In genomic region chr8:109779431-109780228, GRCm38 (mm10) we compare ENCODE assay signal across 8 mouse cellular contexts. TPM values are rescaled to one million over a fixed set of nuclear protein-coding genes. Genes with fewer than 3 reads are reported as not detected.
DNase-seq lines count a peak whose midpoint lies in the region; ATAC-seq and TF ChIP-seq lines count a peak whose summit lies in the region.

No protein-coding gene starts in this region.

- no peaks in the 10 kb centered on the region for H3K36me3 ChIP-seq in ES-Bruce4 (ENCODE audit: control insufficient read depth, insufficient read depth, low read length, poor library complexity, severe bottlenecking)
- H3K36me3 ChIP-seq in forebrain, embryonic 16.5 days (ENCODE audit: control insufficient read depth, insufficient read depth): no peaks in the 10 kb centered on the region
- H3K36me3 ChIP-seq in liver, embryonic 15.5 days (replicated peaks): no peaks in the 10 kb centered on the region
- no peaks in the 10 kb centered on the region for H3K36me3 ChIP-seq in stomach, embryonic 14.5 days (ENCODE audit: control insufficient read depth, insufficient read depth, low read length)

- no peak for TF ChIP-seq CTCF in gastrocnemius, adult 2 months (IDR thresholded peaks at IDR 0.05)
- TF ChIP-seq CTCF in ES-Bruce4 (IDR thresholded peaks at IDR 0.05; ENCODE audit: low read depth, low read length): no peak

- no peaks in the 10 kb centered on the region for H3K27me3 ChIP-seq in ES-Bruce4 (ENCODE audit: control insufficient read depth, insufficient read depth, low read length, poor library complexity, severe bottlenecking)
- peaks cover 3% of the 10 kb centered on the region; the same call in 1 of the 2 replicates for H3K27me3 ChIP-seq in forebrain, embryonic 16.5 days (replicated peaks; ENCODE audit: control insufficient read depth, insufficient read depth, low read length)
- peaks cover 14% of the 10 kb centered on the region for H3K27me3 ChIP-seq in liver, embryonic 15.5 days
- H3K27me3 ChIP-seq in stomach, embryonic 14.5 days (ENCODE audit: control insufficient read depth, insufficient read depth, low read length): no peaks in the 10 kb centered on the region

- no peak for ATAC-seq in forebrain, embryonic 16.5 days
- ATAC-seq in liver, embryonic 15.5 days (ENCODE audit: insufficient read depth): no peak
- ATAC-seq in stomach, embryonic 14.5 days (ENCODE audit: insufficient number of reproducible peaks, insufficient read depth, low FRiP score, low read depth): no peak

- H3K27ac ChIP-seq in gastrocnemius, adult 2 months: peak overlapping the region; percentile 99
- H3K27ac ChIP-seq in ES-Bruce4 (ENCODE audit: insufficient read depth, low read length): no peak overlapping the region
- H3K27ac ChIP-seq in forebrain, embryonic 16.5 days (ENCODE audit: low read length): no peak overlapping the region; the same call in 1 of the 2 replicates
- H3K27ac ChIP-seq in liver, embryonic 15.5 days (replicated peaks): peak overlapping the region; percentile 97
- peak overlapping the region; percentile 90 for H3K27ac ChIP-seq in stomach, embryonic 14.5 days (ENCODE audit: low read length)

- DNase-seq in gastrocnemius, adult 2 months: no peak
- DNase-seq in gastrocnemius, postnatal 25 days: no peak
- DNase-seq in frontal cortex, adult 2 months (ENCODE audit: extremely low spot score in 1 of 2, low spot score in 1 of 2): no peak
- DNase-seq in cerebellum, postnatal 25 days: no peak

- no peak for TF ChIP-seq POLR2A in ES-Bruce4 (IDR thresholded peaks at IDR 0.05; ENCODE audit: insufficient read depth, low read length)

- WGBS in forebrain, embryonic 16.5 days: 22% methylated on average over 24 of the region's 24 CpGs
- WGBS in liver, embryonic 15.5 days (ENCODE audit: insufficient replicate concordance): 14% methylated on average over 24 of the region's 24 CpGs
- WGBS in stomach, embryonic 14.5 days: 14% methylated on average over 24 of the region's 24 CpGs

- H3K9ac ChIP-seq in ES-Bruce4 (ENCODE audit: low read depth, poor library complexity, severe bottlenecking): peak overlapping the region; percentile 94
- peak overlapping the region; percentile 94 for H3K9ac ChIP-seq in forebrain, embryonic 16.5 days (replicated peaks; ENCODE audit: low read depth, low read length)
- peak overlapping the region; percentile 92 for H3K9ac ChIP-seq in liver, embryonic 15.5 days
- H3K9ac ChIP-seq in stomach, embryonic 14.5 days (replicated peaks; ENCODE audit: low read depth, low read length): peak overlapping the region; percentile 90

- peak overlapping the region; percentile 97 for H3K4me2 ChIP-seq in forebrain, embryonic 16.5 days (ENCODE audit: low read length)
- H3K4me2 ChIP-seq in liver, embryonic 15.5 days: peak overlapping the region; percentile 83
- peak overlapping the region; percentile 79 for H3K4me2 ChIP-seq in stomach, embryonic 14.5 days (replicated peaks; ENCODE audit: low read depth, low read length)

- no peaks in the 10 kb centered on the region for H3K4me1 ChIP-seq in ES-Bruce4 (ENCODE audit: control insufficient read depth, insufficient read depth, low read length)
- peaks cover 25% of the 10 kb centered on the region for H3K4me1 ChIP-seq in forebrain, embryonic 16.5 days (replicated peaks; ENCODE audit: control insufficient read depth, insufficient read depth, low read length)
- H3K4me1 ChIP-seq in liver, embryonic 15.5 days (replicated peaks): peaks cover 26% of the 10 kb centered on the region
- peaks cover 2% of the 10 kb centered on the region; the same call in 1 of the 2 replicates for H3K4me1 ChIP-seq in stomach, embryonic 14.5 days (ENCODE audit: control insufficient read depth, insufficient read depth, low read length)

- no peaks in the 10 kb centered on the region for H3K9me3 ChIP-seq in ES-Bruce4 (replicated peaks; ENCODE audit: control insufficient read depth, insufficient read depth, low read length, poor library complexity, severe bottlenecking)
- no peaks in the 10 kb centered on the region for H3K9me3 ChIP-seq in forebrain, embryonic 16.5 days (ENCODE audit: control insufficient read depth, low read length)
- no peaks in the 10 kb centered on the region for H3K9me3 ChIP-seq in liver, embryonic 15.5 days (replicated peaks)
- no peaks in the 10 kb centered on the region for H3K9me3 ChIP-seq in stomach, embryonic 14.5 days (ENCODE audit: control insufficient read depth, low read depth, low read length)

- peak overlapping the region; percentile 95 for H3K4me3 ChIP-seq in gastrocnemius, adult 2 months
- H3K4me3 ChIP-seq in ES-Bruce4 (ENCODE audit: low read depth, low read length): peak overlapping the region; percentile 87
- peak overlapping the region; percentile 89 for H3K4me3 ChIP-seq in forebrain, embryonic 16.5 days (replicated peaks; ENCODE audit: low read length)
- peak overlapping the region; percentile 96 for H3K4me3 ChIP-seq in liver, embryonic 15.5 days (replicated peaks)
- peak overlapping the region; percentile 95 for H3K4me3 ChIP-seq in stomach, embryonic 14.5 days (ENCODE audit: low read depth, low read length)

- intact Hi-C loops in gastrocnemius, adult 2 months (cut with DNase I): loop anchor here (2.0 kb wide), 2 partner anchors 73 to 215 kb away; partner anchors contain the start of genes Dhx38 and Txnl4b

- TF ChIP-seq EP300 in ES-Bruce4 (IDR thresholded peaks at IDR 0.05; ENCODE audit: insufficient read depth, low read depth, low read length): no peak

RNA-seq across cellular contexts. Expression of gene Ap1g1, which starts 1.3 kb away (rescaled TPM):
- 10 to 100 TPM; 39.9 to 40.0 TPM for total RNA-seq in gastrocnemius, adult 2 months (2021)
- 10 to 100 TPM; 30.5 to 31.9 TPM for total RNA-seq in gastrocnemius, postnatal 25 days (2021)
- 108 and 115 TPM in 2 replicates for polyA plus RNA-seq in ES-Bruce4 (2011; ENCODE audit: insufficient read depth, insufficient read length, low read depth, missing spikeins)
- polyA plus RNA-seq in forebrain, embryonic 16.5 days (2015; fragmentation: Nextera tagmentation; extraction: Ambion mirVana): 56.0 and 65.5 TPM in 2 replicates
- 14.9 and 15.7 TPM in 2 replicates for polyA plus RNA-seq in liver, embryonic 15.5 days (2015; fragmentation: Nextera tagmentation; extraction: Ambion mirVana)
- polyA plus RNA-seq in stomach, embryonic 14.5 days (2014; fragmentation: Nextera tagmentation; extraction: Ambion mirVana): 36.5 and 39.2 TPM in 2 replicates
- 64.4 and 70.2 TPM in 2 replicates for polyA plus RNA-seq in frontal cortex, adult 2 months (2012; rRNA removed)

RNA-seq across cellular contexts. Expression of gene Atxn1l, which starts 42.1 kb away (rescaled TPM):
- total RNA-seq in gastrocnemius, adult 2 months (2021): 10 to 100 TPM; 20.4 to 21.9 TPM
- total RNA-seq in gastrocnemius, postnatal 25 days (2021): 10 to 100 TPM; 15.7 to 16.9 TPM
- polyA plus RNA-seq in ES-Bruce4 (2011; ENCODE audit: insufficient read depth, insufficient read length, low read depth, missing spikeins): 25.4 and 34.6 TPM in 2 replicates
- polyA plus RNA-seq in forebrain, embryonic 16.5 days (2015; fragmentation: Nextera tagmentation; extraction: Ambion mirVana): 4.4 and 5.1 TPM in 2 replicates
- 2.1 and 3.5 TPM in 2 replicates for polyA plus RNA-seq in liver, embryonic 15.5 days (2015; fragmentation: Nextera tagmentation; extraction: Ambion mirVana)
- 6.0 and 6.9 TPM in 2 replicates for polyA plus RNA-seq in stomach, embryonic 14.5 days (2014; fragmentation: Nextera tagmentation; extraction: Ambion mirVana)
- polyA plus RNA-seq in frontal cortex, adult 2 months (2012; rRNA removed): 15.0 and 15.4 TPM in 2 replicates

Comparison
In these comparisons a context has a peak if more than half of its experiments do, and no peak if none do; other contexts are left out.
1. H3K27ac ChIP-seq: peak in gastrocnemius, adult 2 months (single experiment), liver, embryonic 15.5 days (single experiment) and stomach, embryonic 14.5 days (single experiment); none in ES-Bruce4 (single experiment) and forebrain, embryonic 16.5 days (single experiment).
2. Peak in every context shown above with its lines, with median percentiles within 50 percentile points of each other: H3K4me3 ChIP-seq, H3K9ac ChIP-seq and H3K4me2 ChIP-seq.